Mouse (Mus musculus) intestine, postnatal 0 days (tissue): ENCODE measurements around the gene Gpld1. TPM values are rescaled to one million over a fixed set of nuclear protein-coding genes. Genes with fewer than 3 reads are reported as not detected.

Experiments
- ATAC-seq: fragments of 200-750 bp; cut with Nextera tagmentation; 2 replicates; pipeline ENCODE4 v1.8.0; 2017; ENCODE audit warnings: mild to moderate bottlenecking, moderate TSS enrichment, moderate library complexity
- H3K27ac ChIP-seq: fragments of 300-500 bp; sonication (generic); 2 replicates; pipeline ENCODE4 v1.5.1; 2014; ENCODE audit warnings: mild to moderate bottlenecking, low read depth, low read length, moderate library complexity
- H3K27me3 ChIP-seq: fragments of 300-500 bp; sonication (generic); replicated peaks from 2 replicates; pipeline ENCODE4 v1.6.1; 2014; ENCODE audit warnings: low read length, mixed read lengths; ENCODE audit not compliant: control insufficient read depth, insufficient read depth
- H3K36me3 ChIP-seq: fragments of 300-500 bp; sonication (generic); 2 replicates; pipeline ENCODE4 v1.6.1; 2014; ENCODE audit warnings: mild to moderate bottlenecking, moderate library complexity; ENCODE audit not compliant: control insufficient read depth, insufficient read depth
- H3K4me1 ChIP-seq: fragments of 300-500 bp; sonication (generic); replicated peaks from 2 replicates; pipeline ENCODE4 v1.6.1; 2014; ENCODE audit warnings: antibody characterized with exemption, low read length, mixed read lengths; ENCODE audit not compliant: control insufficient read depth, insufficient read depth
- H3K4me2 ChIP-seq: fragments of 300-500 bp; sonication (generic); replicated peaks from 2 replicates; pipeline ENCODE4 v1.6.1; 2014; ENCODE audit warnings: low read depth, mild to moderate bottlenecking, moderate library complexity
- H3K4me3 ChIP-seq: fragments of 300-500 bp; sonication (generic); 2 replicates; pipeline ENCODE4 v1.5.1; 2014; ENCODE audit warnings: low read depth, low read length
- H3K9ac ChIP-seq: fragments of 300-500 bp; sonication (generic); 2 replicates; pipeline ENCODE4 v1.6.1; 2014; ENCODE audit warnings: mild to moderate bottlenecking, low read depth, low read length
- H3K9me3 ChIP-seq: fragments of 300-500 bp; sonication (generic); 2 replicates; pipeline ENCODE4 v1.6.1; 2016; ENCODE audit warnings: mixed run types; ENCODE audit not compliant: control insufficient read depth
- CTCF ChIP-seq: sonication (generic); IDR thresholded peaks from 2 replicates; pipeline ENCODE4 v1.5.1; 2016; ENCODE audit warnings: low read depth, mild to moderate bottlenecking, control low read depth, antibody characterized with exemption, moderate library complexity
- WGBS: fragments of 180-500 bp; shearing (Covaris S2); extraction: QIAGEN DNeasy Blood & Tissue Kit; methylation state at CpG from one replicate; pipeline ENCODE4 v1.1.7; 2014; 5-methylcytosine and 5-hydroxymethylcytosine counted together
- polyA plus RNA-seq: library from polyadenylated mRNA; unstranded; fragments of >200 nt; fragmentation: Nextera tagmentation; extraction: Ambion mirVana; gene quantifications from 2 replicates; pipeline ENCODE4 v1.2.1, GENCODE M21; 2015

The Gpld1 gene
- polyA plus RNA-seq, 1 experiment from 2014 or later, result 0.65 TPM

GRCm38 (mm10) chr13:25027114-25027425, 84.1 kb downstream of the Gpld1 start:
- 57% methylated on average over 3 of the region's 3 CpGs for WGBS
- Histone ChIP-seq H3K9me3 (no peaks in the 10 kb centered on the region), H3K4me2 (0 out of 2 replicates have a peak overlapping the region, but pooled peaks have one; percentile 3), H3K27ac (no peak overlapping the region), H3K27me3 (no peaks in the 10 kb centered on the region), H3K4me1 (no peaks in the 10 kb centered on the region), H3K9ac (no peak overlapping the region), H3K36me3 (no peaks in the 10 kb centered on the region), H3K4me3 (no peak overlapping the region)
- peak; percentile 33 for TF ChIP-seq CTCF
- ATAC-seq, result no peak

- Histone ChIP-seq H3K4me3 (no peak overlapping the region), H3K9ac (no peak overlapping the region), H3K4me1 (no peaks in the 10 kb centered on the region), H3K27me3 (no peaks in the 10 kb centered on the region), H3K36me3 (no peaks in the 10 kb centered on the region), H3K4me2 (no peak overlapping the region), H3K9me3 (no peaks in the 10 kb centered on the region), H3K27ac (no peak overlapping the region)
- TF ChIP-seq CTCF, result no peak
- 83% methylated on average over 2 of the region's 2 CpGs for WGBS
- no peak for ATAC-seq
These were observed 96.5 kb downstream of the Gpld1 start for GRCm38 (mm10) chr13:25039488-25039887.

Other genes starting within 250 kb of the Gpld1 start
- not detected in 2 replicates for gene Armh2, start 201.9 kb upstream of the Gpld1 start, polyA plus RNA-seq
- gene Gmnn, start 181.2 kb upstream of the Gpld1 start, polyA plus RNA-seq, result 47.7 and 50.6 TPM in 2 replicates
- 15.4 and 17.5 TPM in 2 replicates for gene BC005537, start 141.5 kb upstream of the Gpld1 start, polyA plus RNA-seq
- 183 and 185 TPM in 2 replicates for gene Acot13, start 111.6 kb upstream of the Gpld1 start, polyA plus RNA-seq
- gene Tdp2, start 111.5 kb upstream of the Gpld1 start, polyA plus RNA-seq, result 37.6 and 39.0 TPM in 2 replicates
- gene D130043K22Rik, start 98.0 kb upstream of the Gpld1 start, polyA plus RNA-seq, result 1.5 and 1.6 TPM in 2 replicates
- 5.0 and 5.4 TPM in 2 replicates for gene Aldh5a1, start 5.5 kb upstream of the Gpld1 start, polyA plus RNA-seq
- gene Mrs2, start 77.2 kb downstream of the Gpld1 start, polyA plus RNA-seq, result 15.0 and 21.2 TPM in 2 replicates
- gene Dcdc2a, start 112.9 kb downstream of the Gpld1 start, polyA plus RNA-seq, result 0.08 and 0.13 TPM in 2 replicates